Mouse (Mus musculus) kidney, postnatal 10 days (tissue): ENCODE data around the gene Mindy1.
A peak's percentile ranks its signal among the peaks of the same experiment; 100 is the strongest.

Source experiments
- DNase-seq: peaks from one replicate; pipeline ENCODE4 v3.0.0; 2021; ENCODE audit warnings: mixed read lengths

Gene Mindy1

DNA sequence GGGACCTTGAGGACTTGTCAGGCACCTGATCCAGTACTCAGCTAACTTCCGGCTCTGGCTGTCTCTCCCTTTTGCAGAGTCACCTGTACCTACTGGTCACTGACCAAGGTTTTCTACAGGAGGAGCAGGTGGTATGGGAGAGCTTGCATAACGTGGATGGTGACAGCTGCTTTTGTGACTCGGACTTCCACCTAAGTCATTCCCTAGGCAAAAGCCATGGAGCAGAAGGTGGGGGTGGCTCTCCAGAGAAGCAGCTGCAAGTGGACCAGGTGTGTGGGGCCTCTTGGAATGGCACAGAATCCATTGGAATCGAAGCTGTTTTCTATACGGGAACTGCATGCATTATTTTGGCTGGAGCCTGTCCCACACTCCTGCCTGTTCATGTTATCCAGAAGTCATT, 13.6 kb downstream of the Mindy1 start:
- no peak for DNase-seq

DNA sequence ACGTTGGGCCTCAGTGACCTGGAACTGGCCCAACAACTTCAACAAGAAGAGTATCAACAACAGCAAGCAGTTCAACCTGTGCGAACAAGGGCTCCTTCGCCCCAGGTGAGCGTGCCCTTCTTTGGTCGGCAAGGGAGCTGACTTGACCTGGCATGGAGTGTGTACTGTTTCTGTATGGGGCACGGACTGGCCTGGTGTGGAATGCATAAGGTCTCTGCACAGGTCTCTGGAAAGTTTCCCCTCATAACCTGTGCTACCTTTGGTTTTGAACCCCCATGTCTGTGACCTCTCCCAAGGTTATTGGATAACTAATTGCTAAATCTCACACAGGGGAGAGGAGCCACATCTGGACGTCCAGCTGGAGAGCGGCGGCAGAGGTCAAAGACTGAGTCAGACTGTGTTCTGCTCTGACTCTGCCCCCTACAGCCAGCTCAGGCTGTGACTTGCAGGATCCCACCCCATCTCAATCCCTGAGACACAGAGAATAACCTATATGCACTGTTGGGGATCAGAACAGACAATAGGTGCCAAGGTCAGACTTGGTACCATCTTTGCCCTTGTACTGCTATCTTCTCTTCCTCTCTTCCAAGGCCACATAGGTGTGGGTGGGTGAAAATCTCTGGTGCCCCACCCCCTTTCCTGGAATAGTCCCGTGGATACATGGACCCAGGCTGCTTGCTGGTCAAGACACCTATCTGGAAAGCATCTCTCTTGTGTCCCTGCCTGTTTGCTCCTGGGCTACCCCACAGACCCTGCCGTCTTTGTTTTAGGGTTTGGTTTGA, 14.4 kb downstream of the Mindy1 start:
- DNase-seq, result peak; percentile 57

GRCm38 (mm10) chr3:95296103-95296469, 14.9 kb downstream of the Mindy1 start:
- DNase-seq, result peak; percentile 70

DNA sequence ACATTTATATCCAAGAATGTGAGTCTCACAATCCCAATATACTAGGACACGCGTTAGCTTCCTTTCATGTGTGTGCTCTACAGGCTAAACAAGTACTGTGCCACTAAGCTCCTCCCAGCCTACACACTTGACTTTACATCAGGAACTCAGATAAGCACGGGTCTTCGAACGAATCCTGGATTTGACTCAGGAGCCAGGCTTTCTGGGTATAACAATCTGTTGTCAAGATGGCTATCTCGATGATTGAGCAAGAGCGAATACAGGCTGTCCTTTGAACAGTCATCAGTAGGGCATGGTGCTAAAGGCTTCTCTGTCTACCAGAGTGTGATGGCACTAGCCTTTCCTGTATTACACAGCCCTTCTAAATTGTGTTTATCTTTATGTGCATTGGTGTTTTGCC, 16.9 kb downstream of the Mindy1 start:
- no peak for DNase-seq

GRCm38 (mm10) chr3:95301204-95301796, 20.2 kb downstream of the Mindy1 start:
- no peak for DNase-seq

DNA sequence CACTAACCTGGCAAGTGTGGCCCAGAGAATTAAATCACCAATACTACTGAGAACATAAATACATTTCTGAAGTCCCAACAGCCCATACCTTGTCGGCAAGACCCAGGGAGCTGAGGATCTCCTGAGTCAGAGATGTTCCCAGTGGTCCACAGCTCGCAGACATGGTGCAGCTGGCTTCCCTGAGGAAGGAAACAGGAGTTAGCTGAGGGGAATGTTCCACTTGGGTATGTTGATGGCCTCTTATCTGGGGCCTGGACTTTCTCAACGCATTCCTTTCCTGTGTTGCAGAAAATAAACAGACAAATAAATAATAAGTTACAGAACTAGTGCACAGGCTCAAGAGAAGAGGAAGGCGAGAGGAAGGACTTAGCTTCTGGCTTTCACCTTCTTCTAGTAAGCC, 25.1 kb downstream of the Mindy1 start:
- DNase-seq, result no peak

- DNase-seq, result no peak
These were observed 26.0 kb downstream of the Mindy1 start, which contains the start of gene Anxa9 for GRCm38 (mm10) chr3:95307100-95307499. TSS of gene Anxa9 (minus strand) at chr3:95307176.

- no peak for DNase-seq
These were observed 29.4 kb downstream of the Mindy1 start for GRCm38 (mm10) chr3:95310496-95310895.

DNA sequence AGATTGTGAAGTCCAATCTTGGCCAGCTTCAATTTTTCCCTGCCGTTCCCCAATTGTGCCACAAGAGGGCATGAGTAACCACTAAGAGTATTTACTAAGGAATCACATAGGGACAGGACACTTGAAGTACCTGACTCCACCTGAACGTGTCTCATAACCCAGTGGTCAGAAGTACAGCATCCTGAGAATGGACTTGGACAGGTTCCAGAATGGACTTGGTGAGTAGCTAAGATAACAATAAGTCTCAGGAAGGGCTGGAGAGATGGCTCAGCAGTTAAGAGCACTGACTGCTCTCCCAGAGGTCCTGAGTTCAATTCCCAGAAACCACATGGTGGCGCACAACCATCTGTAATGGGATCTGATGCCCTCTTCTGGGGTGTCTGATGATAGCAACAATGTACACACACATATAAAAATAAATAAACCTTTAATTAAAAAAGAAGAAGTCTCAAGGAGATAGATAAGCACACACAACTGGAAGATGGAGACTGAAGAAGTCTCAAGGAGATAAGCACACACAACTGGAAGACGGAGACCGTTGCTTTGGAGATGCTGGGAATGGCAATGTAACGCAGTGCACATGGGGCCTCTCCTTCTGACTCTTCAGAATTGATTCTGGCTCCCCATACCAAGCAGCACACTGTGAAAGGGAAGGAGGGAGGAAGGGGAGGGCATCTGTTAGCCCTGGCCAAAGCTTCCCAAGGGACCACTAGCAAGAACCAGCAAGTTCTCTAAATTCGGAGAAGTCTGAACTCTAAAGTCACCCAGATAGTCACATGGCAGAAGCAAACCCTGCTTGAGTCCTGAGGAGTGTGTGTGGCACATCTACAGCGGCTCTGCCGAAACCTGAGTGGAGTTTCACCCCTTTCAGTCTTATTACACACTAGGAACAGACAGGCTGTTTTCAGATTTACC, 30.1 kb downstream of the Mindy1 start:
- peak; percentile 81 for DNase-seq

DNA sequence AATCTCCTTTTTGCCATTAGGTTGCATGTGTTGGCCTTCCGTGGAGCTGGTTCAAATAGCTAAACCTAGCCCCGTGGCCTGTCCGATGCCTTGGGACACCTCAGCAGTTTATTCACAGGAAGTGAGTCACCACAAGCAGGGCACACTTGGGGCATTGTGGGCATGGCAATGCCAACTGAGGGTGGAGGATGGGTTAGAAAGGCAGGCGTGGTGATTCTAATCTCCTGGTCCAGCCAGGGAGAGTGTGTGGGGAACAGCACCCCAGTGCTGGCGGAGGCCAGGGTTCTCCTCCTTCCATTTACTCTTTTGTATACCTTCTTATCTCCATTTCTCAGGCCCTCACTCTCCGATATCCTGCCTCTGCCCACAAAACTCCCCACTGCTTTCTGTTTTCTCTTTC, 31.5 kb downstream of the Mindy1 start:
- DNase-seq, result no peak

GRCm38 (mm10) chr3:95313476-95313875, 32.3 kb downstream of the Mindy1 start:
- DNase-seq, result no peak

- DNase-seq, result no peak
These were observed 32.9 kb downstream of the Mindy1 start for GRCm38 (mm10) chr3:95314075-95314474.

GRCm38 (mm10) chr3:95314486-95315093, 33.4 kb downstream of the Mindy1 start, which contains the start of gene Cers2:
TSS of gene Cers2 (plus strand) at chr3:95314791.
- DNase-seq, result no peak

- DNase-seq, result peak; percentile 96
These were observed 34.1 kb downstream of the Mindy1 start for GRCm38 (mm10) chr3:95315094-95315843.

DNA sequence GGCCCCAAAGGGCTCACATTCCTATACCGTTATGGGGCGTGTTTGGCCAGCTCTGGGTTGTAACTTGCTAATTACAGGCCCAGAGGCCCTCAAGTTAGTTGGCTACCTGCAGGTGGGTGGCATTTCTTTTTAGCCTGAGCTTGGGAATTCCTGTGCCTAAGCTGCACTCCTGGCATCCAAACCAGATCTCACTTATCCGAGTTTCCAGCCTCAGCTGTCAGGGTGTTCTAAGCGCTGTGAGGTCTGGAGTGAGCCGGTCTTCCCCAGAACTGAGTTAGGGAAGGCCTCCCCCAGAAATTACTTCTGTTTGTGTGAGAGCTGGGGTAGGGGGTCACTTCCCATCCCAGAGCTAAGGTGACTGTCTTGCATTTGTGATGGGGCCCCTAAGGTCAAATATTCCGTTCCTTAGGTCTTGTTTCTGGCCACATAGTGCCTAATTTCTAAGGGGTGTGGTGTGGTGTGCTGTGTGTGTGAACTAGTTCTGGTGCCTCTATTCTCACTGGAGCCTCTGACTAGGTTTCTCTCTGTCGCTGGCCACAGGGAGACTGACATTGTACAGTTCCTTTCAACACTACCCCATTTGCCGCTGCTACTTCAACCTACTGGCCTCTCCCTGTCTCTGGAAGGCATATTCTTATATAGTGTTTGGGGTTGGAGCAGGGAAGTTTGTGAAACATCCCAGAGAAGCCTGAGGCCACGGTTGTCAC, 34.9 kb downstream of the Mindy1 start:
- DNase-seq, result no peak

DNA sequence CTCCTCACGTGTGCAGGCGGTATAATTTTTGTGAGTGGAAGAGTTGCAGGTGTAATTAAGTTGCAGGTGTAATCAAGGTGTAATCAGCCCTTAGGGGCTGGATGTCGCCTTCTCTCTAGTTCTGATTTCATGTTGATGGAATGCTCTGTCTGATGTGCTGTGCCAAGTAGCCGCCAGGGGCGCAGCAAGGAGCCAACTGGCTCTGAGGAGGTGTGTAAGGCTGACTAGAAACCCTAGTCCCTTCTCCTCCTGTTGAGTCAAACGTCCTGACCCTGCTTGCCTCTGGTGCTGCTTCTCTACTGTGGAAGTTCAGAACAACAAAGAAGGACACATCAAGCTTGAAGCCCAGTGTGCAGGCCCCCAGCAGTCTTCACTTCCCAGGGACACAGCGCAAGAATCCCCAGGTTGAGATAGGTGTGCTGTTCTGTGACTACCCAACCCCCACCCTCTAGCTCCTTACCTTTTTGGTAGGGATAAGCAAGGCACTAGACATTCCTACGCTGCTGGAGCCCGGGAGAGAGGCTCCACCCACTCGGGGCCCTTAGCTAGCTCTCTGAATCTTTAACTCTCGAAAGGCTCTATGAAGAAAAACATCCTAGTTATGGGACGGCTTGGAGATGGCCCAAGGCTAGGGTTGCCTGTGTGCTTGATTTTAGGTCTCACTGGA, 36.4 kb downstream of the Mindy1 start:
- peak; percentile 79 for DNase-seq

DNA sequence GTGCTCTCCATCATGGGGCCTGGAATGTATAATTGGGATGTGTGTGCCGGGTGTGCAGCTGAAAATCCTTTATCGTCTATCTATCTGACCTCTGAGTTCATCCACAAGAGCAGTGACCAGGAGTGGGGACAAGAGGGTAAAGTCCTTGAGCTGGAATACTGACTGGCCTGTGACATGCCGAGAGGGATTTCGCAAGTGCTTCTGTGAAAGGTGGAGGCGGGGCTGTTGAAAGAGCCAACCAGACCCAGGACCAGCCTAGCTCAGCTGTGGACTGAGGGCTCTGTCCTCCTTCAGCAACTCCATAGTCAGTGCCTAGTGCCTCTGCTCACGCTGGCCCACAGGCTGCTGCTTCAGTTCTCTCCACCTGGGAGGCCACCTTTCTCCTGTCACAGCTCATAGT, 37.4 kb downstream of the Mindy1 start:
- DNase-seq, result peak; percentile 70

- DNase-seq, result no peak
These were observed 38.0 kb downstream of the Mindy1 start for GRCm38 (mm10) chr3:95319110-95319509.

DNA sequence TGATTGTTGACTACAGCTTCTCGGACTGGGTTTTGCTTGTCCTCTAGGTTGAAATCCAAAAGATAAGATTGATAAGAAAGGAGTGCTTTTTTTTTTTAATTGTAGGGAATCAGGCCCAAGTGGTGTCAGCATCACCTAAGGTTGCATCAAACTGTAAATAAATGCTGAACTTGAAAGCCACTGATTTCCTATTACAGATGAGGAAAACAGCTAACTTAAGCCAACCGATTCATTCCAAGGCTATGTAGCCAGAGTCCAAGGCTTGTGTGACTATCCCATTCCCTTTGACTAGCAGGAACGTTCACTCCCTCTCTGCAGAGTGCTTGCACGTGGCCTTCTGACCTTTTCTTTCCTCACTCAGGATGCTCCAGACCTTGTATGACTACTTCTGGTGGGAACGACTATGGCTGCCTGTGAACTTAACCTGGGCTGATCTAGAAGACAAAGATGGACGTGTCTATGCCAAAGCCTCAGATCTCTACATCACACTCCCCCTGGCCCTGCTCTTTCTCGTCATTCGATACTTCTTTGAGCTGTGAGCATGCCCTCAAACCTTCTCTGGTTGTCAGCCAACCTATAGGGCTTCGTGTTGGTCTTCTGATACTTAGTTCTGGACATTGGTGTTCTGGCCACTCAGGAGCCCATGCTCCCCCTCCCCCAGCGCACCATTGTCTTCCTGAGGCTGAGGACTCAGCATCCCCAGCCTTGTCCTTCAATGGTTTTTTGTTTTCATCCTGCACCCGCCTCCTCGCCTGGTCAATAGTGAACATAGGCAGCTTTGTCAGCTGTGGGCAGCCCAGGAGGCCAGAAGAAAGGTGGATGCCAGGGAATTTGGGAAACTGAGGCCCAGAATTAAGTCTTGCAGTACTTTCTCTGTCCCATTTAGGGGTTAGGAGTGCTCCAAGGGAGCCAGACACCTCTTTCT, 38.8 kb downstream of the Mindy1 start:
- no peak for DNase-seq

GRCm38 (mm10) chr3:95323429-95323828, 42.3 kb downstream of the Mindy1 start:
- no peak for DNase-seq
